Mouse (Mus musculus) lung, adult 2 months (tissue): Measurements from ENCODE around the gene Rab40c.

Experiments
- CTCF ChIP-seq: fragments of 200-500 bp; IDR thresholded peaks from 2 replicates; pipeline ENCODE4 v1.5.1; 2011; ENCODE audit warnings: mild to moderate bottlenecking, low read length, control low read depth; ENCODE audit not compliant: insufficient read depth
- POLR2A ChIP-seq: fragments of 200-500 bp; IDR thresholded peaks from 2 replicates; pipeline ENCODE4 v1.6.1; 2011; ENCODE audit warnings: low read depth, mild to moderate bottlenecking, control low read depth, low read length, borderline replicate concordance; ENCODE audit errors: extremely low read depth

GRCm38 (mm10) chr17:25956201-25956600 is 36.7 kb upstream of the Rab40c start:
- no peak for TF ChIP-seq POLR2A
- no peak for TF ChIP-seq CTCF
